8 mouse cellular contexts compared by ENCODE assay signal in genomic region chr7:30859635-30860402, GRCm38 (mm10). TPM values are rescaled to one million over a fixed set of nuclear protein-coding genes. Genes with fewer than 3 reads are reported as not detected.
A peak's percentile ranks its signal among the peaks of the same experiment; 100 is the strongest.
DNase-seq lines count a peak whose midpoint lies in the region; ATAC-seq and TF ChIP-seq lines count a peak whose summit lies in the region.

No protein-coding gene starts in this region.

- DNase-seq in B cell, adult 2 months, result peak; percentile 72 to 73
- DNase-seq in NIH3T3 (ENCODE audit: low read depth), result peak; percentile 71
- DNase-seq in embryo, embryonic 10.5 days (ENCODE audit: low spot score), result peak; percentile 89
- DNase-seq in kidney, postnatal 4 days, result peak; percentile 73 to 79
- peak; percentile 72 for DNase-seq in liver, postnatal 0 days
- DNase-seq in thymus, postnatal 4 days, result peak; percentile 74

- H3K4me2 ChIP-seq in heart, embryonic 16.5 days (ENCODE audit: low read depth, low read length), result peak overlapping the region; percentile 52
- peak overlapping the region; percentile 51 for H3K4me2 ChIP-seq in liver, postnatal 0 days (ENCODE audit: low read depth, low read length)
- peak overlapping the region; percentile 34 for H3K4me2 ChIP-seq in neural tube, embryonic 14.5 days (ENCODE audit: low read depth, low read length)

- H3K27ac ChIP-seq in heart, embryonic 16.5 days (ENCODE audit: low read length), result no peak overlapping the region
- H3K27ac ChIP-seq in liver, postnatal 0 days (ENCODE audit: low read depth), result no peak overlapping the region
- H3K27ac ChIP-seq in neural tube, embryonic 14.5 days (ENCODE audit: low read depth, low read length), result no peak overlapping the region

- WGBS in heart, embryonic 16.5 days, result 10% methylated on average over 14 of the region's 16 CpGs
- WGBS in liver, postnatal 0 days (ENCODE audit: insufficient replicate concordance), result 7% methylated on average over 13 of the region's 16 CpGs
- 10% methylated on average over 14 of the region's 16 CpGs for WGBS in neural tube, embryonic 14.5 days

- H3K36me3 ChIP-seq in heart, embryonic 16.5 days (ENCODE audit: control insufficient read depth, insufficient read depth), result no peaks in the 10 kb centered on the region
- no peaks in the 10 kb centered on the region for H3K36me3 ChIP-seq in liver, postnatal 0 days (replicated peaks; ENCODE audit: insufficient read depth, low read length)
- H3K36me3 ChIP-seq in neural tube, embryonic 14.5 days (ENCODE audit: control insufficient read depth, insufficient read depth, low read length), result no peaks in the 10 kb centered on the region

- no peak for ATAC-seq in heart, embryonic 16.5 days (replicated peaks; ENCODE audit: extremely low read depth, insufficient read depth, low FRiP score)
- ATAC-seq in liver, postnatal 0 days, result peak; percentile 73
- ATAC-seq in neural tube, embryonic 14.5 days (ENCODE audit: low read depth), result peak; percentile 85

- no peak overlapping the region for H3K9ac ChIP-seq in heart, embryonic 16.5 days (ENCODE audit: low read length)
- H3K9ac ChIP-seq in liver, postnatal 0 days (replicated peaks), result no peak overlapping the region
- H3K9ac ChIP-seq in neural tube, embryonic 14.5 days (replicated peaks; ENCODE audit: low read depth, low read length), result no peak overlapping the region

- peaks cover 19% of the 10 kb centered on the region for H3K27me3 ChIP-seq in heart, embryonic 16.5 days (ENCODE audit: control insufficient read depth, insufficient read depth, low read length)
- no peaks in the 10 kb centered on the region for H3K27me3 ChIP-seq in liver, postnatal 0 days (ENCODE audit: insufficient read depth, low read length)
- no peaks in the 10 kb centered on the region for H3K27me3 ChIP-seq in neural tube, embryonic 14.5 days (ENCODE audit: control insufficient read depth, insufficient read depth, low read length)

- H3K4me3 ChIP-seq in heart, embryonic 16.5 days (ENCODE audit: low read length), result no peak overlapping the region
- H3K4me3 ChIP-seq in liver, postnatal 0 days (ENCODE audit: low read depth, low read length), result no peak overlapping the region
- H3K4me3 ChIP-seq in neural tube, embryonic 14.5 days (ENCODE audit: low read depth, low read length), result peak overlapping the region; percentile 8; the same call in 1 of the 2 replicates

- TF ChIP-seq CTCF in liver, postnatal 0 days (IDR thresholded peaks at IDR 0.05; ENCODE audit: low read depth), result peak; percentile 83

- no peak for TF ChIP-seq EP300 in liver, postnatal 0 days (IDR thresholded peaks at IDR 0.05; ENCODE audit: low read depth)

- peaks cover 10% of the 10 kb centered on the region; the same call in 1 of the 2 replicates for H3K4me1 ChIP-seq in heart, embryonic 16.5 days (ENCODE audit: control insufficient read depth, insufficient read depth, low read length)
- 0 out of 2 replicates have a peak, but pooled peaks cover 3% of the 10 kb centered on the region for H3K4me1 ChIP-seq in liver, postnatal 0 days (ENCODE audit: insufficient read depth)
- H3K4me1 ChIP-seq in neural tube, embryonic 14.5 days (ENCODE audit: control insufficient read depth, insufficient read depth, low read length), result no peaks in the 10 kb centered on the region

- H3K9me3 ChIP-seq in heart, embryonic 16.5 days (replicated peaks; ENCODE audit: control insufficient read depth, low read length), result no peaks in the 10 kb centered on the region
- H3K9me3 ChIP-seq in liver, postnatal 0 days (ENCODE audit: low read length), result no peaks in the 10 kb centered on the region
- no peaks in the 10 kb centered on the region for H3K9me3 ChIP-seq in neural tube, embryonic 14.5 days (ENCODE audit: control insufficient read depth, low read length)

RNA-seq across cellular contexts. Expression of gene Ffar1, which starts 1.5 kb away (rescaled TPM):
- polyA plus RNA-seq in heart, embryonic 16.5 days (2015; fragmentation: Nextera tagmentation; extraction: Ambion mirVana), result 0.04 TPM in 1 of 2 replicates, not detected in the other
- 0.06 TPM in 1 of 2 replicates, not detected in the other for polyA plus RNA-seq in liver, postnatal 0 days (2015; fragmentation: Nextera tagmentation; extraction: Ambion mirVana)
- polyA plus RNA-seq in neural tube, embryonic 14.5 days (2014; fragmentation: Nextera tagmentation; extraction: Ambion mirVana), result not detected in 2 replicates

RNA-seq across cellular contexts. Expression of gene Ffar3, which starts 3.8 kb away (rescaled TPM):
- 0.10 TPM in 1 of 2 replicates, not detected in the other for polyA plus RNA-seq in heart, embryonic 16.5 days (2015; fragmentation: Nextera tagmentation; extraction: Ambion mirVana)
- polyA plus RNA-seq in liver, postnatal 0 days (2015; fragmentation: Nextera tagmentation; extraction: Ambion mirVana), result not detected in 2 replicates
- not detected in 2 replicates for polyA plus RNA-seq in neural tube, embryonic 14.5 days (2014; fragmentation: Nextera tagmentation; extraction: Ambion mirVana)

RNA-seq across cellular contexts. Expression of gene Cd22, which starts 20.3 kb away (rescaled TPM):
- 0.14 and 0.24 TPM in 2 replicates for polyA plus RNA-seq in heart, embryonic 16.5 days (2015; fragmentation: Nextera tagmentation; extraction: Ambion mirVana)
- 1.5 and 2.2 TPM in 2 replicates for polyA plus RNA-seq in liver, postnatal 0 days (2015; fragmentation: Nextera tagmentation; extraction: Ambion mirVana)
- polyA plus RNA-seq in neural tube, embryonic 14.5 days (2014; fragmentation: Nextera tagmentation; extraction: Ambion mirVana), result not detected in 2 replicates

RNA-seq across cellular contexts. Expression of gene Ffar2, which starts 36.2 kb away (rescaled TPM):
- 0.26 and 0.45 TPM in 2 replicates for polyA plus RNA-seq in heart, embryonic 16.5 days (2015; fragmentation: Nextera tagmentation; extraction: Ambion mirVana)
- polyA plus RNA-seq in liver, postnatal 0 days (2015; fragmentation: Nextera tagmentation; extraction: Ambion mirVana), result 1.6 and 2.1 TPM in 2 replicates
- polyA plus RNA-seq in neural tube, embryonic 14.5 days (2014; fragmentation: Nextera tagmentation; extraction: Ambion mirVana), result 0.24 and 0.35 TPM in 2 replicates

RNA-seq across cellular contexts. Expression of gene Mag, which starts 54.9 kb away (rescaled TPM):
- 0.24 TPM in 1 of 2 replicates, not detected in the other for polyA plus RNA-seq in heart, embryonic 16.5 days (2015; fragmentation: Nextera tagmentation; extraction: Ambion mirVana)
- 0.47 and 0.51 TPM in 2 replicates for polyA plus RNA-seq in liver, postnatal 0 days (2015; fragmentation: Nextera tagmentation; extraction: Ambion mirVana)
- polyA plus RNA-seq in neural tube, embryonic 14.5 days (2014; fragmentation: Nextera tagmentation; extraction: Ambion mirVana), result 2.4 and 2.5 TPM in 2 replicates
